Mouse (Mus musculus): ENCODE results near the gene Olfr605.
"Not testable (repeated sequence)": the region's sequence is repeated elsewhere in the genome, so short reads cannot be mapped to it uniquely, and the experiment has no call there.

Gene Olfr605

GRCm38 (mm10) chr7:103445339-103445738 lies at the start of gene Olfr605:
Gene Olfr605, minus strand, starts transcription at chr7:103445439.
- no peak for DNase-seq (ENCODE audit: extremely low read depth, low read depth)

- not testable (repeated sequence) for DNase-seq (ENCODE audit: extremely low read depth, low read depth)
Observed at GRCm38 (mm10) chr7:103477106-103477505, 31.9 kb upstream of the Olfr605 start.

GRCm38 (mm10) chr7:103469577-103469976 lies 24.3 kb upstream of the Olfr605 start, which contains the start of gene Olfr608:
Gene Olfr608, plus strand, starts transcription at chr7:103469877.
- DNase-seq (ENCODE audit: extremely low read depth, low read depth) = no peak

GRCm38 (mm10) chr7:103460590-103460989 lies 15.4 kb upstream of the Olfr605 start:
- no peak for DNase-seq (ENCODE audit: extremely low read depth, low read depth)

- DNase-seq (ENCODE audit: extremely low read depth, low read depth) = no peak
Observed at GRCm38 (mm10) chr7:103448746-103449145, 3.5 kb upstream of the Olfr605 start, which contains the start of gene Olfr606. Gene Olfr606, plus strand, starts transcription at chr7:103449046.

- DNase-seq (ENCODE audit: extremely low read depth, low read depth) = not testable (repeated sequence)
Observed at GRCm38 (mm10) chr7:103414772-103415171, 30.5 kb downstream of the Olfr605 start, which contains the start of gene Usp17lc. Gene Usp17lc, plus strand, starts transcription at chr7:103415072.

GRCm38 (mm10) chr7:103406521-103407055 lies 38.7 kb downstream of the Olfr605 start:
- DNase-seq (ENCODE audit: extremely low read depth, low read depth) = not testable (repeated sequence)

GRCm38 (mm10) chr7:103398981-103399380 lies 46.3 kb downstream of the Olfr605 start:
- DNase-seq (ENCODE audit: extremely low read depth, low read depth) = no peak

GRCm38 (mm10) chr7:103397758-103398157 lies 47.5 kb downstream of the Olfr605 start:
- DNase-seq (ENCODE audit: extremely low read depth, low read depth) = no peak

All from MEL-GATA-1-ER (cell line).